Mouse (Mus musculus) kidney, adult 8-10 months (tissue): ENCODE measurements around the gene Ccdc150.

Experiments
- DNase-seq, 2 experiments: peaks; one replicate each; pipeline ENCODE4 v3.0.0; 2022

Gene Ccdc150

GRCm38 (mm10) chr1:54250158-54250866, at the start of gene Ccdc150:
Gene Ccdc150 (plus strand): TSS chr1:54250683.
- DNase-seq, result peak; percentile 97 to 98

- DNase-seq, result no peak
Measured at GRCm38 (mm10) chr1:54220273-54220672, 30.2 kb upstream of the Ccdc150 start.

DNA sequence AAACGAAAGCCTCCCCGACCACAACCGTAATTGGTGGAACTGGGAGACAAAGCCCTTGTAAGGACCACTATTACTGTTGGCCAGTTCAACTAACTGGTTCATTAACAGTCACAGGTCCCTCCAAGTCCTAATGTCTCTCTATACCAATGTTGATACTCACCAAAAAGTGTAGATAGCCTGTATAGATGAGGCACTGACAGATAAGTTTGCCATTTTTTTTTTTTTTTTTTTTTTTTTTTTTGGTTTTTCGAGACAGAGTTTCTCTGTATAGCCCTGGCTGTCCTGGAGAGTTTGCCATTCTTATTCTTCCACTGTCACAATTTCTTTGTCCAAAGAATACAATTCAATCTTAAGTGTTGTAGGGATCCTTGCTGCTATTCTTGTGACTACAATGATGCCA, 7.8 kb upstream of the Ccdc150 start:
- DNase-seq, result no peak

DNA sequence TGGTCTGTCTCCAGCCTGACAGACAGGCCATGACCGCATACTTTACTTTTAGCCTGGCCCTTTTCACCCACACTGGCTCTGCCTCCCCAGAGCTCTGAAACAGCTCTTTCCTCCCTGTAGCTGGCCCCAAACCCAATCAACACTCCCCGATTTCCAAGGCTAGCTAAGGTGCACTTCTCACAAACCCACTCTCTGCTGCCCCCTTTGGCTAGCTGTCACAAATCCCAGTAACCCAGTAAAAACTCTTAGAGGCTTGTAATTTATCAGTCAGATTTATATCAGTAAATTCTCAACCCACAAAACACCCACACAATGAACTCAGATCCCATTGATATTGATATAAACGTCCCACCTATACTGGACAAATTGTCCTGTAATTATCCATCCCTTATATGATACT, 25.1 kb downstream of the Ccdc150 start:
- no peak for DNase-seq

DNA sequence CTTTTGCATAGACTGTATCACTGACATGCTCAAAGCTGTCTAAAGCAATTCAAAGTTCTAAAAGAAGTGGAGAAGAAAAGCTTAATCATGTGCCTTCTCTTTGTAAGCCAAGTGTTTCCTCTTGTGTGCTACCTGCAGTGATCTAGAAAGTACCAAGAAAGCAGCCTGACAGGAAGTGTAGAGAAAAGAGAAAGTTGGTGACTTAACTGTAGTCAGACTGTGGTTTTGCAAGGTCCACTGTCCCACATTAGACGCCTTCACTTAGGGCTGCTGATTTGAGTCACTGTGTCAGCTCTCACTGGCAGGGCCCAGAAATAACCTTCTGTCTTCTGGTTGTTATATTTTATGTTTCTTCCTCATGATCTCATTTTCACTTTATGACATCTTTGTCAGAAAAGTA, 29.1 kb downstream of the Ccdc150 start:
- DNase-seq, result no peak

- no peak for DNase-seq
Measured at GRCm38 (mm10) chr1:54280651-54281050, 30.2 kb downstream of the Ccdc150 start.

DNA sequence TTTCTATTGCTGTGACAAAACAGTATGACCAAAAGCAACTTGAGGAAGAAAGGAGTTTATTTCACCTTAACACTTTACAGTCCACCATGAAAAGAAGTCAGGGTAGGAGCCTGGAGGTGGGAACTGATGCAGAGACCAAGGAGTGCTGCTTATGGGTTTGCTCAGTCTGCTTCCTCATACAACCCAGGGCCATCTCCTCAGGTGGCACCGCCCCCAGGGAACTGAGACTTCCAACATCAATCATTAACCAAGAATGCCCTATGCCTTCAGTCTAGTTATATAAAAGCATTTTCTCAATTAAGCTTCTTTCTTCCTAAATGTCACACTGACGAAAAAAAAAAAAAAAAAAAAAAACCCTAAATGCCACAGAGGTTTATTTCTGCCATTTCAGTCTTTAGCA, 55.9 kb downstream of the Ccdc150 start:
- DNase-seq, result peak; percentile 51 to 71

DNA sequence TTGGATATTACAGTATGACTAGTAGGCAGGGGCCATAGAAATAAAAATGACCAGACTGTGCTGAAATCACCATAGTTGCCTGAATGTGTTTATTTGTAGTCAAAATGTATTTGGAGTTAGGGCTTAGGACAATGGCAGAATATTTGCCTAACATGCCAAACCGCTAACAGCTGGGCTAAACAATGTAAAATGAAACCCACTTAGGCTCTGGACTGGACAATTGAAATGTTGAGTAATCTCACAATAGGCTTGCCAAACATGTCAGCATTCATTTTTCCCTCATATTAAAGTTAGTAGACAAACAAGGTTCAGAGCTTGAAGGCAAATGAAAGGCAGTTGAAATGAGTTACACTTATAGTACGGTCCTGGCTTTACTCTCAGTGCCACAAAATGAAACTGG, 76.2 kb downstream of the Ccdc150 start:
- DNase-seq, result no peak

DNA sequence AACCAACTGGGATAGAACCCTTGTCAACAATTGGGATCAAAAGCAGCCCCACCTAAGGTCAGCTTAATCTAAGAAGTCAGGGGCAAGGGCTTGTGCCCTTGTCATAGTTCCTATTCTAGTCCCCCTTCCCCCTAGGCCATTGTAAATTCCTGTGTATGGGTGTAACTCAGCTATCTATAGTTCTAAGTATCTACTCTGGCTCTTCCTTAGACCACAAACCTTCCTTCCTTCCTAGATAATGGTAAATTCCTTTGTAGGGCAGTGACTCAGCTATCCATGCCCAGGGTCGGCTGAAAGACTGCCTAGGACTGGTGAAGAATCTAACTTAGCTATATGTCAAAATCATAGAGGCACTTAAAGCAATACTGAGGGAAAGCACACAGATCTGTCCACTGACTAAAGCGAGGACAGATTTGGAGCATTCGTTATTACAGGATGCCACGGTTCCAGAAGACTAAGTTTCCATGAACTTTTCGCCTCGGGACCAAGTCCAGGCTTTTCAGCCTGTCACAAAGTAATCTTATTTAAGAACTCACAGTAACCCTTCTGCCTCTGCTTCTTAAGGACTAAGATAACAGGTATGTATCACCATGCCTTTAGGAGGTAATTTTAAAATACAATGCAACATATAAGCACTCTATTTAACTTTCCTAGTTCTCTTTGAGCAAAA, 77.5 kb downstream of the Ccdc150 start:
- DNase-seq, result peak; percentile 7 to 38

GRCm38 (mm10) chr1:54332988-54333387, 82.5 kb downstream of the Ccdc150 start:
- peak in 1 of 2 experiments; percentile 53 for DNase-seq

DNA sequence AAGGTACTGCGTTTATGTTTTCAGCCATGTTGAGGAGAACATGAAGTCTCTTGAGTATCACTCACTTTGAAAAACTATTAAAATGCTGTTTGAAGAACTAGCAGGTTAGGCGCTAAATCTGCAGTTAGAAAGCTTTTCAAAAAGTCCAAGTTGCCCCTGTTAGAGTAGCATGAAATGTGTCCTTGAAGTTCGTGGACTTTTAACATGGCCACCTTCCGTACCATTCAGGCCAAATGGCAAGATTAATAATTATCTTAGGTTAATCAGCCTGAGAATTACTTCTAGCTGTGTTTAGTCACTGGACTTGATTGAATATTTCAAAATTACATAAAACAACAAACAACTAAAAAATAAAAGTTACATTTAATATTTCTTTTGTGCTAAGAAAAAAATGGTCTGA, 104.3 kb downstream of the Ccdc150 start:
- DNase-seq, result peak; percentile 5 to 7

DNA sequence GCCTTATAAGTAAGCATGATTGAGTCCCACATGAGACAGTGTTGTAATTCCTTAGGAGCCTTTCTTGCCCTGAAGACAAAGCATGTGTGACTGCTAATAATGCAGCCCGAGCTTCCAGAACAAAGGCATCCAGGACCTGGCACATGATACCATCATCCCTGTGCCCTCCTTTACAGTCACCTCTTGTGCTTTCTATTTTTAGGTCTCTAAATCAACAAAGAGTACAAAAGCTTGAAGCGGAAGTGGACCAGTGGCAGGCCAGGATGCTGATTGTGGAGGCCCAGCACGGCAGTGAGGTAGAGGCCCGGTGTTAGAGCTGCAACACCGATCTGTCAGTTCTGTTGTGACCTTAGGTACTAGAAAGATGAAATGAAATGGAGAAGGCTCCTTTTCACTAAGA, 105.0 kb downstream of the Ccdc150 start:
- no peak for DNase-seq

GRCm38 (mm10) chr1:54356566-54356965, 106.1 kb downstream of the Ccdc150 start:
- no peak for DNase-seq

DNA sequence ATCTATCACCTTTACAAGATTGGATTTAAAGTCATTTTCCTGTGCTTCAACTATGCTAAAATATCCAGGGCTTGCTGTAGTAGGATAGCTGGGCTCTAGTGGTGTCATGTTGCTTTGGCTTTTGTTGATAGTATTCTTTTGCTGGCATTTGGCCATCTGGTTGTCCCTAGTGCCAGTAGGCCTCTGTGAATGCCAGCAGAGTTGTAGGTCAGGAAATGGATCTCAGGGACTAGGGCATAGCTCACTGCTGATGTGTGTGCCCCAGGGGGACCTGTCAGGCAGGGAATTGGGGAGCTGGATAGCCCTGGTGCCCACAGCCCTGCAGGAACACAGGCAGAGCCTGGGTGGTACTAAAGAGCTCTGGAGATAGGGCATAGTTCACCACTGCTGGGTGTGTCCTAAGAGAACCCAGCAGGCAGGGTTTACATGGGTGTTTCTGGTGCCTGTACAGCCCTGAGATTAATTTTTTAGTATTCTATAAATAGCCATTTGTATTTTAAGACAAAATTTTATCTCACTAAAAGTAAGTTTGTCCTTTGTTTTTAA, 127.1 kb downstream of the Ccdc150 start:
- no peak for DNase-seq

GRCm38 (mm10) chr1:54380978-54381914, 130.8 kb downstream of the Ccdc150 start:
- DNase-seq, result peak; percentile 26 to 64

GRCm38 (mm10) chr1:54384221-54384620, 133.7 kb downstream of the Ccdc150 start:
- no peak for DNase-seq

GRCm38 (mm10) chr1:54402736-54403135, 152.3 kb downstream of the Ccdc150 start:
- DNase-seq, result no peak
